14 mouse cellular contexts compared by ENCODE assay signal in genomic region chr14:46952264-46952663, GRCm38 (mm10).
"Had no signal": no experiment of that assay in that cellular context is flagged by ENCODE, and none has a peak within 500 bp of the region (broad histone marks: within the 10 kb centered on the region; RNA-seq: fewer than 3 reads in every experiment).

No protein-coding gene starts in this region.

- H3K4me3 ChIP-seq: midbrain, embryonic 10.5 days; midbrain, embryonic 12.5 days; neural tube, embryonic 12.5 days; stomach, embryonic 15.5 days had no signal

- H3K36me3 ChIP-seq: midbrain, embryonic 10.5 days; midbrain, embryonic 12.5 days; neural tube, embryonic 12.5 days; stomach, embryonic 15.5 days had no signal

- H3K4me2 ChIP-seq: lung, embryonic 14.5 days; midbrain, embryonic 12.5 days; neural tube, embryonic 12.5 days; stomach, embryonic 15.5 days had no signal

- H3K9me3 ChIP-seq: midbrain, embryonic 10.5 days; midbrain, embryonic 12.5 days; neural tube, embryonic 12.5 days; stomach, embryonic 15.5 days had no signal

- H3K27me3 ChIP-seq: midbrain, embryonic 12.5 days; neural tube, embryonic 12.5 days; stomach, embryonic 15.5 days had no signal

- DNase-seq: lung, adult 18-20 months; lung, postnatal 10 days; lung, postnatal 4 days; midbrain, embryonic 14.5 days; right cerebral cortex, postnatal 14 days; thymus, adult 2 months; thymus, postnatal 25 days; thymus, postnatal 4 days had no signal

- H3K27ac ChIP-seq: midbrain, embryonic 10.5 days; midbrain, embryonic 12.5 days; neural tube, embryonic 12.5 days; stomach, embryonic 15.5 days; stomach, postnatal 0 days had no signal
